Mouse (Mus musculus) liver, embryonic 14.5 days (tissue): ENCODE measurements around the gene Als2cr12. TPM values are rescaled to one million over a fixed set of nuclear protein-coding genes. Genes with fewer than 3 reads are reported as not detected.
"Not testable (repeated sequence)": the region's sequence is repeated elsewhere in the genome, so short reads cannot be mapped to it uniquely, and the experiment has no call there.

Experiments
- ATAC-seq: fragments of 200-750 bp; cut with Nextera tagmentation; 2 replicates; pipeline ENCODE4 v1.8.0; 2017; ENCODE audit warnings: moderate number of reproducible peaks, mild to moderate bottlenecking, moderate library complexity; ENCODE audit not compliant: insufficient read depth
- DNase-seq, 3 experiments: peaks; one replicate each; pipeline ENCODE4 v3.0.0-alpha.2; 2012 to 2013; ENCODE audit warnings: low read depth in 3 of 3, low spot score in 3 of 3
- H3K27ac ChIP-seq: fragments of 300-500 bp; sonication (generic); 2 replicates; pipeline ENCODE4 v1.5.1; 2014; ENCODE audit warnings: moderate library complexity, mild to moderate bottlenecking, control low read depth, inconsistent platforms
- H3K27me3 ChIP-seq: fragments of 300-500 bp; sonication (generic); 2 replicates; pipeline ENCODE4 v1.6.1; 2014; ENCODE audit warnings: mild to moderate bottlenecking, low read length, moderate library complexity; ENCODE audit not compliant: control insufficient read depth, insufficient read depth
- H3K36me3 ChIP-seq: fragments of 300-500 bp; sonication (generic); replicated peaks from 2 replicates; pipeline ENCODE4 v1.6.1; 2014; ENCODE audit warnings: low read depth; ENCODE audit not compliant: control insufficient read depth, insufficient read depth
- H3K4me1 ChIP-seq, 2 experiments: fragments of 200-500 bp in 1 of 2; fragments of 300-500 bp in 1 of 2; sonication (generic) in 1 of 2; replicated peaks; 2 replicates each; pipeline ENCODE4 v1.6.1; 2012 to 2014; ENCODE audit warnings: antibody characterized with exemption in 1 of 2, inconsistent platforms in 1 of 2, low read length in 1 of 2; ENCODE audit not compliant: control insufficient read depth in 2 of 2, insufficient read depth in 2 of 2
- H3K4me2 ChIP-seq: fragments of 300-500 bp; sonication (generic); 2 replicates; pipeline ENCODE4 v1.6.1; 2014; ENCODE audit warnings: low read depth, mild to moderate bottlenecking, control low read depth, moderate library complexity
- H3K4me3 ChIP-seq, 2 experiments: fragments of 200-500 bp in 1 of 2; fragments of 300-500 bp in 1 of 2; sonication (generic) in 1 of 2; 2 replicates each; pipeline ENCODE4 v1.5.1; 2012 to 2014; ENCODE audit warnings: low read depth in 2 of 2, low read length in 2 of 2, mild to moderate bottlenecking in 2 of 2, control low read depth in 1 of 2, inconsistent platforms in 1 of 2, moderate library complexity in 1 of 2; ENCODE audit not compliant: insufficient read depth in 1 of 2
- H3K9ac ChIP-seq: fragments of 300-500 bp; sonication (generic); replicated peaks from 2 replicates; pipeline ENCODE4 v1.6.1; 2014; ENCODE audit warnings: mild to moderate bottlenecking, control low read depth, moderate library complexity
- H3K9me3 ChIP-seq: fragments of 300-500 bp; sonication (generic); 2 replicates; pipeline ENCODE4 v1.6.1; 2016; ENCODE audit warnings: low read length, mixed read lengths; ENCODE audit not compliant: control insufficient read depth
- CTCF ChIP-seq: IDR thresholded peaks from 2 replicates; pipeline ENCODE4 v1.5.1; 2016; ENCODE audit warnings: antibody characterized with exemption, low read depth, control low read depth
- EP300 ChIP-seq: IDR thresholded peaks from 2 replicates; pipeline ENCODE4 v1.6.1; 2016; ENCODE audit warnings: antibody characterized with exemption, low read depth
- WGBS: fragments of 180-500 bp; shearing (Covaris S2); extraction: QIAGEN DNeasy Blood & Tissue Kit; methylation state at CpG from one replicate; pipeline ENCODE4 v1.1.7; 2014; ENCODE audit not compliant: insufficient replicate concordance; 5-methylcytosine and 5-hydroxymethylcytosine counted together
- polyA plus RNA-seq, 2 experiments: library from polyadenylated mRNA; depleted of rRNA in 1 of 2; stranded (reverse) in 1 of 2; unstranded in 1 of 2; fragments of >200 nt; fragmentation: Nextera tagmentation in 1 of 2; extraction: Ambion mirVana in 1 of 2; gene quantifications; 2 replicates each; pipeline versions ENCODE4 v1.2.1 to v1.2.3; 2012 to 2014

The Als2cr12 gene
- polyA plus RNA-seq, 2 experiments, result not detected

DNA sequence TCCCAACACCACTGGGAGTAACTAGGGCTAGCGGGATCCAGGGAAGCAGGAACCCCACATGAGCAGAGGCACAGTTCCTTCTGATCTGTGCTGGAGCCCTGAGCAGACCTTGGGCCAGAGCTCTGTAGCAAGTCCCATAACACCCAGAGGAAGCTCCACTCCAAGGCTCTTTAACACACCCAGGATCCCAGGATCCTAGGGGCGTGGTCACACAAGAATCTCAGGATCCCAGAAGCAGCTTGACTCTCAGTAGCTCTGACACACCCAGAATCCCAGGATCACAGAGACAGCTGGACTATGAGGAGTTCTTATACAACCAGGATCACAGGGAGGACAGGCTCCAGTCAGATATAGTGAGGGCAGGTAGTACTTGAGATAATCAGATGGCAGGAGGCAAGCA lies 23.7 kb downstream of the Als2cr12 start:
- no peaks in the 10 kb centered on the region for H3K9me3 ChIP-seq
- ATAC-seq (no peak), DNase-seq (no peak)
- H3K4me3 ChIP-seq, result no peak overlapping the region
- H3K4me1 ChIP-seq, result no peaks in the 10 kb centered on the region
- H3K27ac ChIP-seq, result no peak overlapping the region
- no peaks in the 10 kb centered on the region for H3K36me3 ChIP-seq
- TF ChIP-seq CTCF (no peak), EP300 (no peak)
- 56% methylated on average over 2 of the region's 2 CpGs for WGBS
- H3K9ac ChIP-seq, result no peak overlapping the region
- H3K27me3 ChIP-seq, result no peaks in the 10 kb centered on the region
- H3K4me2 ChIP-seq, result no peak overlapping the region

DNA sequence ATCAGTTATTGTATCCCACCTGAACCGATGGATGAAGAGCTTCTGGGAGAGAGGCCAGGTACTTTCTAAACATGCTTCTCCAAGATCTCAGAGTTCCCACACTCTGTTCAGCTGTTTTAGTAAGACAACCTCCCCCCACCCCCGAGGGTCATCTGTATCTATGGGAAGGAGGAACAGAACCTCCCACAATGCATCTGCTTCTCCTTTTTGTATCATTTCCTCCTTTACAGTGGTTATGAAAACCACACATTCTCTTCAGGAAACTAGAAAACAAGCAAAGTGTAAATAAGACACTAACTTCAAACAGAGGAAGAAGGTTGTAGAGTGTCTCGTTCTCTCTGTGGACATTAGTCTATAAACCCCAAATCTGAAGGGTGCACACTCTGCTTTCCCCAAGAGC lies 26.2 kb downstream of the Als2cr12 start:
- not testable (repeated sequence) for H3K4me1 ChIP-seq, H3K36me3 ChIP-seq, DNase-seq, H3K27me3 ChIP-seq, H3K9me3 ChIP-seq, H3K9ac ChIP-seq, H3K4me2 ChIP-seq, ATAC-seq, H3K4me3 ChIP-seq, H3K27ac ChIP-seq
- 44% methylated on average over 3 of the region's 3 CpGs for WGBS

DNA sequence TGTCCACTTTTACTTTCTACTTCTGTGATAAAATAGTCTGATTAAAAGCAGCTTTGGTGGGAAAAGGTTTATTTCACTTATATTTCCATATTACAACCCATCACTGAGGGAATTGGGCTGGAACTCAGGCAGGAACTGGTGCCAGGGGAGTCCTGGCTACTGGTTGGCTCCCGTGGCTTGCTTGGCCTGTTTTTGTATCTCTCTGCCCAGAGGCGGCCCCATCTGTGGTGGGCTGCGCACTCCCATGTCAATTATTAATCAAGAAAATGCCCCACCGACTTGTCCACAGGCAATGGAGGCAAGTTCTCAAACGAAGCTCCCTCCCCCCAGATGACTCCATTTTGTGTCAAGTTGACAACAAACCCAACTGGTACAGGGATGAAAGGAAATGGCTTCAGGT lies 27.6 kb downstream of the Als2cr12 start:
- Histone ChIP-seq H3K9me3 (no peaks in the 10 kb centered on the region), H3K27me3 (no peaks in the 10 kb centered on the region), H3K9ac (no peak overlapping the region), H3K36me3 (no peaks in the 10 kb centered on the region), H3K4me1 (no peaks in the 10 kb centered on the region), H3K27ac (no peak overlapping the region), H3K4me2 (no peak overlapping the region), H3K4me3 (no peak overlapping the region)
- ATAC-seq, result no peak
- 60% methylated on average over 5 of the region's 5 CpGs for WGBS
- TF ChIP-seq EP300 (no peak), CTCF (no peak)
- DNase-seq, result no peak

DNA sequence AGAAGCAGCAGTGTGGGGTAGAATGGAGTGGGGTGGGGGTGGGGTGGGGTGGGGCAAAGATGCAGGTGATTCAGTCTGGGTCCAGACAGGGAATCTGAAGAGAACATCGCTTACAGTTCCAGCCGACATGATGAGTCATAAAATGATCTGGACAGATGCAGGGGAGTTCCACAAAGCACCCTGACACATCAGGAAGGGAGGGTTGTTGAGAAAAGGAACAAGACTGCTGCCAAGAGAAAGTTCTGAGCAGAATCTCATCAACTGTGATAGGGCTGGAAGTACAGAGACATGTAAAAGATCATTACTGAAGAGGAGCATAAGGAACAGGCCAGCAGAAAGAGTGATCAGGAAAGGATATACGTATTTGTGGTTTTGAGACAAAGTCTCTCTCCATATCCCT lies 32.4 kb downstream of the Als2cr12 start:
- WGBS, result 59% methylated on average over 3 of the region's 3 CpGs
- not testable (repeated sequence) for H3K4me1 ChIP-seq

DNA sequence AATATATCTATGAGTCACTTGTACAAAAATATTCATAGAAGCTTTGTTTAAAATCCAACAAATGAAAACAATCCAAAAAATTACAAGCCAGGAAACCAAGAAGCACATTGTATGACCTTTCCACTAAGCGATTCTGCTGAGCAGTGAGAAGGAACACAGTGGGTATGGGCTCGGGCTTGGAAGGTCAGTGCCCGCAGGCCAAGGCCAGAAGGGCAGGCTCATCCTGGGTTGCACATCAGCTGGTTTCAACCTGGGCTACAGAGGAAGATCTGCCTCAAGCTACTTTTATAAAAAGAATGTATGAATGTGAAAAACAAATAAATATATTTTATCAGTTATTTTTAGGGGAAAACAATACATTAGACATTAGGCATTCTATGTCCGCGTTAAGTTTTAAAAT lies 33.1 kb downstream of the Als2cr12 start:
- not testable (repeated sequence) for H3K4me2 ChIP-seq, ATAC-seq, H3K4me3 ChIP-seq, H3K9me3 ChIP-seq, H3K27me3 ChIP-seq, H3K36me3 ChIP-seq, H3K9ac ChIP-seq, DNase-seq, H3K4me1 ChIP-seq, H3K27ac ChIP-seq
- 76% methylated on average over 5 of the region's 5 CpGs for WGBS

More for the DNA sequence above, 32.4 kb downstream of the Als2cr12 start:
- H3K27ac ChIP-seq, H3K4me3 ChIP-seq, DNase-seq, H3K36me3 ChIP-seq, H3K27me3 ChIP-seq, H3K9ac ChIP-seq, ATAC-seq, H3K9me3 ChIP-seq, H3K4me2 ChIP-seq: not testable (repeated sequence)
